Mouse (Mus musculus): ENCODE data around the gene Slc2a6. TPM values are rescaled to one million over a fixed set of nuclear protein-coding genes. Genes with fewer than 3 reads are reported as not detected.
A peak's percentile ranks its signal among the peaks of the same experiment; 100 is the strongest.

Slc2a6 gene
- polyA plus RNA-seq, 1 experiment from 2014 or later, result 2.8 TPM

DNA sequence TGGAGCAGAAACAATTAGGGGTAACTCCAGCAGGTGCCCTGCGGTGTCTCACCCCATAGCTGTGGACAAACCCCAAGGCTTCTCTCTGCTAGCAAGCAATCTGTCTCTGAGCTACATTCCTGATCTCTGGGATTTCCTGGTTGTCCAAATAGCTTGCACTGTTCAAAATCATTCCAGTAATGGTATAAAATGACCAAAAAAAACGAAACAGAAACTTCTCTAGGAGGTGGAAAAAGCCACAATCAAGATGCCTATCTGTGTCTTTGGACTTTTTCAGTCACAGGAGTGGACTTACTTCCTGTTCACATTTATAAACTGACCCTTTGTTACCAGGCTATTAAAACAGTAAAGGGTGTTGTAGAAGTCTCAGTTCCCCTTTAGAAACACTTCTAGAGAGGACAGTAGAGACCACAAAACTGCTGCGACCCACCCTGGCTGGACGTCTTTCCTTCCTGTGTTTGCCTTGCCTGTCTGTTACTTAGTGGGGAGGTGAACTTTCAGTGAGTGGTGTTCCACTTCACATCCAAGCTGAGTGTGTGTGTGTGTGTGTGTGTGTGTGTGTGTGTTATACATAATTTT is 728 bp upstream of the Slc2a6 start:
- DNase-seq (ENCODE audit: low spot score), result no peak
- Histone ChIP-seq H3K27me3 (ENCODE audit: insufficient read depth, poor library complexity, severe bottlenecking) (peaks cover 36% of the 10 kb centered on the region), H3K9me3 (no peaks in the 10 kb centered on the region), H3K4me1 (replicated peaks) (peaks cover 20% of the 10 kb centered on the region), H3K4me3 (peak overlapping the region; percentile 52), H3K27ac (no peak overlapping the region), H3K36me3 (no peaks in the 10 kb centered on the region)
- 81% methylated on average over 4 of the region's 4 CpGs for WGBS

- Histone ChIP-seq H3K27ac (peak overlapping the region; percentile 69; the same call in 1 of the 2 replicates), H3K4me3 (peak overlapping the region; percentile 52), H3K9me3 (no peaks in the 10 kb centered on the region), H3K4me1 (replicated peaks) (peaks cover 20% of the 10 kb centered on the region), H3K27me3 (ENCODE audit: insufficient read depth, poor library complexity, severe bottlenecking) (peaks cover 36% of the 10 kb centered on the region), H3K36me3 (no peaks in the 10 kb centered on the region)
- WGBS, result 73% methylated on average over 10 of the region's 10 CpGs
- no peak for DNase-seq (ENCODE audit: low spot score)
These were observed 761 bp downstream of the Slc2a6 start for GRCm38 (mm10) chr2:27026857-27027617.

DNA sequence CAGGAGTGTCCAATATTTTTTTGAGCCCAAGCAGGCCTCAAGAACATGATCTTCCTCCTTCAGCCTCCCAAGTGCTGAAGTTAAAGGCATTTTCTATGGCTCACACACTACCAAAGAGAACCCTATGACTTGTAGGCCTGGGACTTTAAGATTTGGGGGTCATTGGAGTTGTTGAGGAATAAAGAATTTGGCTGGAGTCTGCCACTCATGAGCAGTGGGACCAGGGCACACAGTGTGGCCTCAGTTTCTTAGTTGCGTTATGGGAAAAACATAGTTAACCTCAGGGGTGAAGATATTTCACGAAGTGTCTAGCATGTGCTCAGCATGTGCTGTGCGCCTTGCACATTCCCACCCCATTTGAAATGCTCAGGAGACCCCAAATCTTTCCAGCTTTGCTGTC is 1.5 kb downstream of the Slc2a6 start:
- WGBS, result 97% methylated on average over 3 of the region's 3 CpGs
- no peak for DNase-seq (ENCODE audit: low spot score)
- no peak overlapping the region for H3K27ac ChIP-seq
- H3K9me3 ChIP-seq, result no peaks in the 10 kb centered on the region
- peaks cover 6% of the 10 kb centered on the region; the same call in 1 of the 2 replicates for H3K36me3 ChIP-seq
- peaks cover 20% of the 10 kb centered on the region for H3K4me1 ChIP-seq (replicated peaks)
- H3K27me3 ChIP-seq (ENCODE audit: insufficient read depth, poor library complexity, severe bottlenecking), result peaks cover 36% of the 10 kb centered on the region
- no peak overlapping the region for H3K4me3 ChIP-seq

GRCm38 (mm10) chr2:27025545-27025944 is 2.3 kb downstream of the Slc2a6 start:
- Histone ChIP-seq H3K4me3 (no peak overlapping the region), H3K4me1 (replicated peaks) (peaks cover 20% of the 10 kb centered on the region), H3K27ac (no peak overlapping the region), H3K9me3 (no peaks in the 10 kb centered on the region), H3K27me3 (ENCODE audit: insufficient read depth, poor library complexity, severe bottlenecking) (peaks cover 35% of the 10 kb centered on the region), H3K36me3 (peaks cover 11% of the 10 kb centered on the region)
- WGBS, result 88% methylated on average over 3 of the region's 3 CpGs
- DNase-seq (ENCODE audit: low spot score), result no peak

- DNase-seq (ENCODE audit: low spot score), result no peak
- peaks cover 26% of the 10 kb centered on the region for H3K36me3 ChIP-seq
- H3K4me1 ChIP-seq (replicated peaks), result peaks cover 20% of the 10 kb centered on the region
- 86% methylated on average over 14 of the region's 14 CpGs for WGBS
- peaks cover 22% of the 10 kb centered on the region for H3K27me3 ChIP-seq (ENCODE audit: insufficient read depth, poor library complexity, severe bottlenecking)
- no peak overlapping the region for H3K4me3 ChIP-seq
- peak overlapping the region; percentile 31; the same call in 1 of the 2 replicates for H3K27ac ChIP-seq
- no peaks in the 10 kb centered on the region for H3K9me3 ChIP-seq
These were observed 3.7 kb downstream of the Slc2a6 start for GRCm38 (mm10) chr2:27024136-27024535.

DNA sequence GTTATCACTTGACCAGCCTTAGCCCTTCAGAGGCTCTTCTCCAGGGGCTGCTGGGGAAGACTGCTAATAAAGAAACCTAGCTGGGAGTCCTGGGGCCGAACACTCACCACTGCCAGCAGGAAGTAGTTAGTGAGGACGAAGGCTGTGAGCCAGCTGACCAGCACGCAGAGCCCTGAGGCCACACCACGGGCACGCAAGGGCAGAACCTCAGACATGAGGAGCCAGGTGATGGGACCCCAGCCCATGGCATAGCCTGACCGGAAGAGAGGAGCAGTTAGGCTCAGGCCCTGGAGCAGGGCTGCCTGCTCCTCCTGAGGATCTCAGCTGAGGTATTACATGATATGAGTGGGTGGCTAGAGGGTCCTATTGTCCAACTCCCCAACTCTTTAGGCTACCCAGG is 5.2 kb downstream of the Slc2a6 start:
- no peak overlapping the region for H3K27ac ChIP-seq
- no peak for DNase-seq (ENCODE audit: low spot score)
- no peak overlapping the region for H3K4me3 ChIP-seq
- peaks cover 12% of the 10 kb centered on the region for H3K27me3 ChIP-seq (ENCODE audit: insufficient read depth, poor library complexity, severe bottlenecking)
- no peaks in the 10 kb centered on the region for H3K9me3 ChIP-seq
- WGBS, result 74% methylated on average over 6 of the region's 6 CpGs
- peaks cover 13% of the 10 kb centered on the region for H3K4me1 ChIP-seq (replicated peaks)
- H3K36me3 ChIP-seq, result peaks cover 41% of the 10 kb centered on the region

DNA sequence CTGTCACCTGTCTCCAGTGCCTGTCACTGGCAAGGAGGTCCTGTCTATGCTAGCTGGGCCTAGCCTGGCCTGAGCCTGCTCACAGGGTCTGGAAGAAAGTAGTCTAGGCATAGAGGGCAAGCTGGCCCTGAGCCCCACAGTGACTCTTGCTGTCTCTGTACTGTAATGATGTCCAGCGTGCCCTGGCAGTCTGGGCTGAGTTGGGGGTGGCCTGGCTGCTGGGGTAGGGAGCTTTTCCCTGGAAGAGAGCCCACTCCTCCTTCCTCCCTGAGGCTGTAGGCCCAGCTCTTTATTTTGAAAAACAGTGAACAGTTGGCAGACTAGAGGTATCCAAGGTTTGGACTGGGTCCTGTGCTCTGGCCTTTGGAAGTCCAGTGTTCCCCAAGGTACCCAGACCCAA is 6.7 kb downstream of the Slc2a6 start:
- 90% methylated on average over 1 of the region's 1 CpGs for WGBS
- H3K9me3 ChIP-seq, result no peaks in the 10 kb centered on the region
- DNase-seq (ENCODE audit: low spot score), result no peak
- H3K36me3 ChIP-seq, result peaks cover 56% of the 10 kb centered on the region
- no peak overlapping the region for H3K27ac ChIP-seq
- H3K27me3 ChIP-seq (ENCODE audit: insufficient read depth, poor library complexity, severe bottlenecking), result peaks cover 2% of the 10 kb centered on the region
- H3K4me1 ChIP-seq (replicated peaks), result 0 out of 2 replicates have a peak, but pooled peaks cover 2% of the 10 kb centered on the region
- H3K4me3 ChIP-seq, result no peak overlapping the region

- Histone ChIP-seq H3K9me3 (no peaks in the 10 kb centered on the region), H3K27ac (no peak overlapping the region), H3K4me1 (replicated peaks) (0 out of 2 replicates have a peak, but pooled peaks cover 2% of the 10 kb centered on the region), H3K4me3 (no peak overlapping the region), H3K36me3 (peaks cover 72% of the 10 kb centered on the region), H3K27me3 (ENCODE audit: insufficient read depth, poor library complexity, severe bottlenecking) (0 out of 2 replicates have a peak, but pooled peaks cover under 1% of the 10 kb centered on the region)
- no peak for DNase-seq (ENCODE audit: low spot score)
- WGBS, result 88% methylated on average over 2 of the region's 2 CpGs
These were observed 8.3 kb downstream of the Slc2a6 start for GRCm38 (mm10) chr2:27019530-27019929.

- DNase-seq (ENCODE audit: low spot score), result peak; percentile 71
- Histone ChIP-seq H3K27me3 (ENCODE audit: insufficient read depth, poor library complexity, severe bottlenecking) (no peaks in the 10 kb centered on the region), H3K27ac (no peak overlapping the region), H3K4me1 (replicated peaks) (no peaks in the 10 kb centered on the region), H3K4me3 (no peak overlapping the region), H3K36me3 (peaks cover 85% of the 10 kb centered on the region), H3K9me3 (no peaks in the 10 kb centered on the region)
- WGBS, result 56% methylated on average over 5 of the region's 5 CpGs
These were observed 10.0 kb downstream of the Slc2a6 start for GRCm38 (mm10) chr2:27017802-27018201.

DNA sequence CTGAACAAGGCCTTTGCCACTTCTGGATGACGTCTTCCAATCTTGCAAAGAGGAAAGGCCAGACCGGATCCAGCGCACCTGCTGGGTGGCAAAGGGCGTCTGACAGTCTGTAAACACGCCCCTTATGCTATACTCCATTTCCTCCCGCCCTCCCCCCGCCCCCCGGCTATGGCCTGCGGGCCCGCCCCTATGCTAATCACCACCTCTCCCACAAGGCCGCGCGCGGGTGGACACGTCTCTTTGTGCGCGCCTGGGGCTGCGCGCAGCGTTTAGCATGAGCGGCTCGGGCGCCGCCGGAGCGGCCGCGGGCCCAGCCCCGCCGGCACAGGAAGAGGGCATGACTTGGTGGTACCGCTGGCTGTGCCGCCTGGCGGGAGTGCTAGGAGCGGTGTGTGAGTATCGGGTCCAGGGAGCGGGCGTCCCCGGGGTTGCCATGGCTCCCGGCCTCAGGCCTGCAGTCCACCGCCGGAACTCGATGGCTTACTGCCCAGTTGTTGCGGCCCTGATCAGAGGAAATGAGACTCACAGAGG is 18.0 kb downstream of the Slc2a6 start, which contains the start of gene Cacfd1:
Gene Cacfd1, plus strand, starts transcription at position 213 of the 531 bp plus-strand sequence.
- Histone ChIP-seq H3K27me3 (ENCODE audit: insufficient read depth, poor library complexity, severe bottlenecking) (0 out of 2 replicates have a peak, but pooled peaks cover 4% of the 10 kb centered on the region), H3K4me1 (replicated peaks) (peaks cover 28% of the 10 kb centered on the region), H3K36me3 (peaks cover 21% of the 10 kb centered on the region), H3K4me3 (peak within 1 kb of the TSS; percentile 89), H3K9me3 (no peaks in the 10 kb centered on the region), H3K27ac (peak within 1 kb of the TSS; percentile 96)
- WGBS, result under 1% methylated on average over 43 of the region's 43 CpGs
- peak; percentile 93 for DNase-seq (ENCODE audit: low spot score)

DNA sequence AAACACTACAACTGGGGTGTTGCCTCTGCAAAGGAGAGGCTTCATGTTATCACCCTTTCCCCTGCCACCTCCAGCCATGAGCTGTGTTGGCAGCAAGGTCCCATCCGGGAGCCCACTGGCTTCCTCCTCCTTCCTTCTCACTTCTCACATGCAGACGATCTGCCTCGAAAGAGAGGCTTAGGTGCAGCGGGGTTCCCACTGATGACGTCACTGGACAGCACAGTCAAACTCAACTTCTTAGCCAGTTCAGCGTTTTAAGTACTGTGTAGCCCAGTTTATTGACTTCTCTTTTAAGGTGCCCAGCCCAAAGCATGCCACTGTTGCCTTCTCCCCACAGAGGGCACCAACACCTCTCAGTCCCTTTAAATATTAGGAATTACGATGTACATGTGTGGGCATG is 20.1 kb downstream of the Slc2a6 start:
- DNase-seq (ENCODE audit: low spot score), result no peak
- H3K27ac ChIP-seq, result no peak overlapping the region
- 0 out of 2 replicates have a peak, but pooled peaks cover 5% of the 10 kb centered on the region for H3K36me3 ChIP-seq
- H3K9me3 ChIP-seq, result no peaks in the 10 kb centered on the region
- 82% methylated on average over 7 of the region's 7 CpGs for WGBS
- H3K4me1 ChIP-seq (replicated peaks), result peaks cover 28% of the 10 kb centered on the region
- H3K4me3 ChIP-seq, result no peak overlapping the region
- H3K27me3 ChIP-seq (ENCODE audit: insufficient read depth, poor library complexity, severe bottlenecking), result 0 out of 2 replicates have a peak, but pooled peaks cover 4% of the 10 kb centered on the region

GRCm38 (mm10) chr2:27006255-27006654 is 21.5 kb downstream of the Slc2a6 start:
- no peak overlapping the region for H3K27ac ChIP-seq
- 76% methylated on average over 4 of the region's 4 CpGs for WGBS
- H3K9me3 ChIP-seq, result no peaks in the 10 kb centered on the region
- H3K27me3 ChIP-seq (ENCODE audit: insufficient read depth, poor library complexity, severe bottlenecking), result 0 out of 2 replicates have a peak, but pooled peaks cover 4% of the 10 kb centered on the region
- no peak for DNase-seq (ENCODE audit: low spot score)
- no peak overlapping the region for H3K4me3 ChIP-seq
- no peaks in the 10 kb centered on the region for H3K36me3 ChIP-seq
- peaks cover 20% of the 10 kb centered on the region for H3K4me1 ChIP-seq (replicated peaks)

DNA sequence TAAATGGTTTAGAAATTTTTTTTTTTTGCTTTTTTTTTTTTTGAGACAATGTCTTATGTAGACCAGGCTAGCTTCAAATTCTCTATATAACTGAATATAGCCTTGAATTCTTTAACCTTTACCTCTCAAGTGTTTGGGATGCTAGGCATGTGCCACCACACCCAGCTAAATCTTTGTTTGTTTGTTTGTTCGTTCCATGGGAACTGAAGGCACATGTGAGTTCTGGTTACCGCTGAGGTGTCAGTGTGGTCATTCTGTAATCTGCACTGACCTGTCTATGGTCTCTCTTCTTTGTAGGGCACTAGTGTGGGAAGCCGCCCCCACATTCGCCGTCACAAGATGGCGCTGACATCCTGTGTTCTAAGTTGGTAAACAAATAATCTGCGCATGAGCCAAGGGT is 29.8 kb downstream of the Slc2a6 start:
- H3K36me3 ChIP-seq, result no peaks in the 10 kb centered on the region
- no peaks in the 10 kb centered on the region for H3K9me3 ChIP-seq
- 93% methylated on average over 7 of the region's 7 CpGs for WGBS
- no peak overlapping the region for H3K27ac ChIP-seq
- DNase-seq (ENCODE audit: low spot score), result no peak
- no peaks in the 10 kb centered on the region for H3K27me3 ChIP-seq (ENCODE audit: insufficient read depth, poor library complexity, severe bottlenecking)
- no peak overlapping the region for H3K4me3 ChIP-seq
- H3K4me1 ChIP-seq (replicated peaks), result no peaks in the 10 kb centered on the region

Data from hindbrain, embryonic 10.5 days (tissue).